Mouse (Mus musculus): ENCODE results near the gene Dynll2.

Dynll2 gene

DNA sequence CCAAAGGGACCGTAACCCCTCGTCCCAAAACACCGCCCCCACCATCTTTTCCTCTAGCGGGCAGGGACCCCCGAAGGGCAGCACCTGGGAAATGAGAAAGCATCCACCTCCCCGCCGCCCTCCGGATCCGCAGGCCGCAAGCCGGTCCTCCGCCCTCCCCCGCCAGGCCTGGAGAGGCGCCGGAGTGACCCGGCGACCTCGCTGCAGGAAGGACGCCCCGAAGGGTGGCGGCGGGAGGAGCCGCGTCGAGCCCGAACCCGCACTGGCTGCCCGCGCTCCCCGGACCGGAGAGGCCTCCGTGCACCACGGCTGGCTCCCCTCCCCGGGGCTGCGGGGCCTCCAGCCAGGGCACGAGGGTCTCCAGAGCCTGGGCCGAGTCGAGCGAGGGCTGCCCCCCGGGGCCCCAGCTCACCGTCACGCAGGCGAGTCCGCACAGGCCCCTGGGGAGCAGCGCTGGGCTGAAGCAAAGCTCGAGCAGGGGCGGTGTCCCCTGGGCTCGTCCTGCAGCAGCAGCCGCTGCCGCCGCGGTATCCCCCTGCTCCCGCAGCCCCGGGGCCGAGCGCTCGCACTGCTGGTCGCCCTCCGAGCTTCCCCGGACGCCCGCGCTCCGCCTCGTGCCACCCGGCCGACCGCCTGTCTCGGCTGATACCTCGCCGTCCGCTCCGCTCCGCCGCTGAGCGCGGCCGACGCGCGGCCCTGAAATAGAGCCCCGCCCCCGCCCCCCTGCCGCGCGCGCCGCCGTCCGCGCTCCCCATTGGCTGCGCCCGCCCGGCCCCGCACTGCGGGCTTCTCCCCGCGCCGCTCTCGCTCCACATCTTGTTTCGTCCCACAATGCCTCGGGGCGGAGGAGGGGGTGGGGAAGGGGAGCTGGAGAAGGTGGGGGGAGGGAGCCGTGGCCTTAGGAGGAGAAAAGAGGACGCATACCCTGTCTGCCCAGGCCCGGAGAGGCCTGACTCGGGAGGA, at the start of gene Dynll2:
Dynll2 (minus strand) TSS at position 703 of the 963 bp plus-strand sequence.
- DNase-seq, result peak; percentile 84 to 88

DNA sequence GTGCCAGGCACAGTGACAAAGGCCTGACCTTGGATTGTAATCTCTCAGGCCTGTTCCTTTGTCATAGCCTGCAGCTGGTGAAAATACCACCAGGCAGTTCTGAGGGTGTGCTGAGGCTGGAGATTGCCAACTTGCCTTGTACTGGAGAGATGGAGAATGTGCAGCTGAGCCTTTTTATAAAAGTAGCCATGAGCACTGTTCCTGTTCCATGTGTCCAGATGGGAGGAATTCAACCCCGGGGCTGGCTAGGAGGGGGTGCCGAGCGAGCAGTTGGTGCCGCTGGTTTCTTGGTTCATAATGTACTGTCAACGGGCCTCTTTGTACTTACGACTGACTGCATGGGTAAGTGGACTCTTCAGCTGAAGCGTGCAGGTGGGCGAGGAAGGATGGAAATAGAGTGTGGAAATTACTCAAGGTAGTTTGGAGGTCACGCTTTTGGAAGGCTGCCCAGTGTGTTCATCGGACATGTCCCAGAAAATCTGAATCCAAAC, 49.5 kb upstream of the Dynll2 start:
- no peak for DNase-seq

DNA sequence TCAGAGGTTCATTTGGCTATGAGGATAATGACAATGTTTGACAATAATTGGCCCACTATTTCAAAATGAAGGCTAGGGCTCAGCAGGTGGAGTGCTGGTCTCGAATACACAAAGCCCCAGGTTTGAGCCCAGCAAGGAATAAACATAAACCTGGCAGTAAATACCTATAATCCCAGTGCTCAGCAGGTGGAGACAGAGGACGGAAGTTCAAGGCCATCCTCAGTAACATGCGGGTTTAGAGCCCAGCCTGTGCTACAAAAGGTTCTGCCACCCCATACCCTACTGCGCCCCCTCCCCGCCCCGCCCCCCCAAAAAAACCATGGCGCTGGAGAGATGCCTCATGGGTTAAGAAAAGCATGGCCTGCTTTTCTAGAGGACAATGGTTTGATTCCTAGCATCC, 48.6 kb upstream of the Dynll2 start:
- DNase-seq, result no peak

DNA sequence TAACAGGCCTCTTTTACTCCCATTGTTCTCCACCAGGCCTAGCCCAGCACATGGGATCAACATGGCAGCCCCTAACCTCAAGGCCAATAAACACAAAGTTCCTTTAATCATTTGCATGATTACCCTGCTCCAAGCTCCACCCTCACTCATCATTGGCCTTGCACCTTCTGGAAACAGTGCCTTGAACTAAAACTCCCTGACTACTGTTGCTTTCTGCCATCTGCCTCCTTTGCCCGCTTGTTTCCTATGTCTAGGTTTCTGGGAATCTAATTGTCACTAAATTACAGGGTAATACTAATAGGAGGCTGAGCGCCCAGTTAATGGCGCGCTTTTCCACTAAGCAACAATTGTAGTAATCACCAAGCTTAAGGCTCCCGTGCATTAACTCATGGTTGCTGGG, 44.4 kb upstream of the Dynll2 start:
- no peak for DNase-seq

DNA sequence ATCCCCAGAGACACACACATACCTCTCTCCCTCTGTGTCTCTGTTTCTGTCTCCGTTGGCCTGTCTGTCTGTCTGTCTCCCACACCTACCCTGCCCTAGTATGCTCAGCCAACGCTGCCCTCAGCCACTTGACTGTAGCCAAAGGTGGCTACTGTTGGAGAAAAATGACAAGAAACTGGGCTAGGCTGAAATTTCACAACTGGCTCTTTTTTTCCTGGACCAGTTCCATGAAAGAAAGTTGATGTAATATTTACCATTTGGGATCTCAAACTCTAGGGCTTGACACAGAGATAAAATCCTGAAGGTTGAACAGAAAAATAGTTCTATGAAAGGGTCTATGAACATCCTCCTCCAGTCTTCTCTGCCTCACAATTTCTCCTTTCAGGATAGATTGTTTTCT, 43.5 kb upstream of the Dynll2 start:
- DNase-seq, result peak in 1 of 2 experiments; percentile 31

DNA sequence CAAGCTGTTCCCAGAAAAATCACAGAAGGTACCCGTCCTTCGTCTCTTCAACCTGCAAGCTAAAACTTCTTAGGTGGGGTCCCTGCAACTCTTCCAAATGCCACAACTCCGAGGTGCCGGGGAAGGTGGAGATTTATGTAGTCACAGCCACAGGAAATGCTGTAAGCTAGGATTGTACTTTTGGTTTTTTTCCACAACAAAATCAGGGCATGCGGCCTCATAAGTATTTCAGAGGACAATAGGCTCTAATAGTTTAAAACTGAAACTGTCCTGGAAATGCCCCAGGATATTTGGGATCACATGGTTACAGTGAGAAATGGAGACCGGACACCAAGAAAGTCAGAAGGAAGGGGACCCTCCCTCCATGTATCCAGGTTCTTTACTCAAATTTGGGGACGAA, 42.9 kb upstream of the Dynll2 start:
- no peak for DNase-seq

DNA sequence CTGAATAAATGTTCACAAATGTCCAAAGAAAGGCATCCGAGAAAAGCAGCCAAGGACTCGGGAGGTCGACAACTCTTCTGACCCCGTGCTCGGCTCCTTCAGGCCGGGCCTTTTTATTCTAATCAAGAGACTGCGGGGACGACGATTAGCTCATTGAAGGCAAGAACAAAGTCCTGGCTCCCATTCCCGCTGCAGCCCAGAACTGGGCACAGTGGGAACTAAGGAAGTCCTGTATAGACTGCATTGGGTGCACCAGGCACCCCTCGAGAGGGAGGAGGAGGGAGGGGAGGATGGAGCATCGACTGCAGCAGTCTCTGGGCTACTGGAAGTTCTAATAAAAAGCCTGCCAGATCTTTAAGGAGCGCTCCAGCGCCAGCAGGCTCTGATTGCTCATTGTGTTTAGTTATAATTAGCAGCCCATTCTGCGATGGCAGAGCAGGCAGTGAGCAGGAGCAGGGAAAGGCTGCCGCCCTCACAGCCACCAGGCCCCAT, 40.9 kb upstream of the Dynll2 start:
- DNase-seq, result no peak

DNA sequence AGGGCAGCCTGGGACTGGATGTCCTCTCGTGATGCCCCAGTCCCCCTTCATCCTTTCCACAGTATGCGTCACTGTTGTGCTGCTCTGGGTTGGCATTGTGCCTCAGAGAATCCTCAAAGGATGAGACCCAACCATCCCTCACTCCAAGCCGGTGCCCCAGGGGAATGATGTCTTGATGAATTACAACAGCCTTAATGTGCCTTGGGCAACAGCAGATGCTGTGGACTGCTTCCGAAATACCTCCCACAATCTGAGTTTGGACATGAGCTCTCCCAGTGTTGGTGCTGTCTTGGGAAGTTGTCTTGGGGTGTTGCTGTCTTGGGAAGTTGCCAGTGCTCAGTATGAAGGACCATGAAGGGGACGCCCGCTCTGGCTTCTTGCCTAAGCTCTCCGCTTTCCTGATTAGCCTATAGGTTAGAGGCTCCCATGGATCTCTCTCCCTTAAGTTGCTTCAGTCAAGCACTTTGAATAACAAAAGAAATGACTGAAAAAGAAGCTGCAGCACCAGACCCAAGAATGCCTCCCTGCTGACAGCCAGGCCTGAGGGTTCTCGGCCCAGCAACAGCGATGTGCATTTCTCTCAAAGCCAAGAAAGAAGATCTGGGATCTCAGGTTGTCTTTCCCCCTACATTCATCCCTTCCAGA, 40.2 kb upstream of the Dynll2 start:
- DNase-seq, result no peak

DNA sequence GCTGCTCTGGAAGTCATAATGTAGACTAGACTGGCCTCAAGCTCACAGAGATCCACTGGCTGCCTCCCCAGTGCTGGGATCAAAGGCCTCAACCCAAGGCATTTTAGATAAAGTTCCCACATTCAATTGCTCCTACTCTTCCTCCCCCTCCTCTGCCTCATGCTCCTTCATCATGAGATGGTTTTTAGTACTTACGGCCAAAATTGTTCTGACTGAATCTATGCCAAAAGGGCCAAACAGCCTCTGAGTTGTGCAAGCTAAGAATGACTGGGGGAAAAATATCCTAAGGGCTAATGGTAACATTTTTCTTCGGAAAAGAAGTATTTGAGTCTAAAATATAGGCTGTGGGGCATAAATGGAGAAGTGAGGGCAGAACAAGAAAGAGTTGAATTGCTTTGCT, 36.6 kb upstream of the Dynll2 start:
- no peak for DNase-seq

DNA sequence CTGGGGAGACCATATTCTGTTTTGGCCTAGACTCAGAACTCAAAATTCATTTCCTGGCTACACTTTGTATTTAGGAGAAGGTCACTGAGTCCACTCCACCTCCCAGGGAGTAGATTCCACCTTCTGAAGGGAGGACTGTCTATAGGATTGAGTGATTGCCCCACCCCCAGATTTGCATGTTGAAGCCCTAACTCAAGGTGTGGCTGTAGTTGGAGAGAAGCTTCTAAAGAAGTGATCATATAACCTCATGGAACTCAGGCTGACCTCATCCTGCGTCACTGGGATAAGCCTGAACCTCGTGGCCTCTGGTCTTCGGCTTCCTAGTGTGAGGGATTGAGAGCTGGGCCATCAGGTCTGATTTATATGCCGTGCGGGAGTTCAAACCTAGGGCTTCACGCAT, 28.5 kb upstream of the Dynll2 start:
- DNase-seq, result no peak

DNA sequence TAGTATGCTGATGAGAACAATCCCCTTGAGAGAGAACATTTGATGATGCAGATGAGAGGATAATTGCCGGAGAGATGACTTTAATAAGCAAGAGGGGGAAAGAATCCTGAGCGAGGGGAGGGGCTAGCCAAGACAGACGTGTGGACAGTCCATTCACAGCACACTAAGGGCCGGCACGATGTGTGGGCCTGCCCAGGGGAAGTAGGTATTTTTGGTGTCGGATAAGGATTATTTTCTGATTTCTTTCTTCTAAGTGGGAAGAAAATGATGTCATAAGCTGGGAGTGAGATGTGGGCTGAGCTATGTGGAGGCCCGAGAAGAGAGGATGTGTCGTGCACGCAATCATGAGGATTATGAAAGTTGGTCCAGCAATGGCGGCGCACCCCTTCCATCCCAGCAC, 27.8 kb upstream of the Dynll2 start:
- DNase-seq, result no peak

DNA sequence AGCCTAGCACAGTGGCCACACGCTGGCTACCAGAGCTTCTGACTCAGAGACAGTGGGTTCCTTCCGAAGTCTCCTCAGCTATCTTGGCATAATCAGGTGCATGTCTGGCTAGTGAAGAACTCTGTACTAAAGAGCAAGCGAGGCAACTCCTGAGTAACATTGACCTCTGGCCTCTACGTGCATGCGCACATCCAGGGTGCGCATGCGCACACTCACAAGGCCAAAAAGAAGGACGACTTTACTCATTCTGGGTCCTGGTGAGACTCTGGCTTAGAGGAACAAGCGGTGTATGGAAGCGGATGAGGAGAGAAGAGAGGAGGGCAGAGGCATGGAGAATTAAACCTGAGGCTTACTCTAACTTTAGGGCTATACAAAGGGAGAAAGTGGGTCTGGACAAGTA, 26.3 kb upstream of the Dynll2 start:
- DNase-seq, result no peak

DNA sequence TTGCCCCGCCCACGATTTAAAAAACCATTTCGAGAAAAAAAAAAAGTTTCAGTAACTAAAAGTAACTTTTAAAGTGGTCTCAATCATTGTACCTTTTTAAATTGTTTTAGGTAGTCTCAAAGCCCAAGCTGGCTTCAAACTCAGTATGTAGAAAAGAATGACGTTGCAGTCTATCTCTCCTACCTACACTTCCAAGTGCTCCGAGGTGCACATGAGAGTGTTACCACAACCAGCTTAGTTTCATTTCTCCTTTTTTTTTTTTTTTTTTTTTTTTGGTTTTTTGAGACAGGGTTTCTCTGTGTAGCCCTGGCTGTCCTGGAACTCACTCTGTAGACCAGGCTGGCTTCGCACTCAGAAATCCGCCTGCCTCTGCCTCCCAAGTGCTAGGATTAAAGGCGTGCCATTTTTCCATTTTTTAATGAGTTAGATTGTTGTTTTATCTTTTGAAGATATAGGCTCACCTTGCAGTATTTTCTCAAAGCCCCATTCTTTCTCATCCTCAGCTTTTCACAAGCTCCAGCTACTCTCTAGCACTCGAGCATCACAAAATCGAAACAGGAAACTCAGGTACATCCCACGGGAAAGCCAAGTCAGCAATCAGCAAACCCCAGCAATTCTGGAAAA, 25.4 kb upstream of the Dynll2 start:
- no peak for DNase-seq

DNA sequence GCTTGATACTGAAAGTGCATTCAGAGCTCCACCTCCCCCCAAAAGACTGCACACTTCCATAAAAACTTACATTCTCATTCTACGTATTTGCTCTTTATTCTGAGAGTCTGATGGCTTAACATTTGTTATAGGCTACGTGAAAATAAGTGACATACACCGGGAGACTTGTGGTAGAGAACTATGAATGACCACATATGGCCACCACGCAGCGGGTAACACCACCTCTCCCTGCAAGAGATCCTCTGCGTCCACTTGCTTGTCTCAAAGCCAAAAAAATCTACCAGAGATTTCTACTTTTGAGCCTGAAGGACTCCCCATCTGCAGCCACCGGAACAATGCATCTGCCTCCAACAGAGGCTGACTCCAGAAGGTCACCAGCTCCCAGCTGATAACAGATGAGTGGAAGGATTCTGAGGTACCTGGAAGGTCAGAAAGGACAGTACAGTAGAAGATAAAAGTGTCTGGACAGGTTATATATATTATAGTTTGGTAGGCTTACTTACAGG, 24.6 kb upstream of the Dynll2 start:
- DNase-seq, result no peak

DNA sequence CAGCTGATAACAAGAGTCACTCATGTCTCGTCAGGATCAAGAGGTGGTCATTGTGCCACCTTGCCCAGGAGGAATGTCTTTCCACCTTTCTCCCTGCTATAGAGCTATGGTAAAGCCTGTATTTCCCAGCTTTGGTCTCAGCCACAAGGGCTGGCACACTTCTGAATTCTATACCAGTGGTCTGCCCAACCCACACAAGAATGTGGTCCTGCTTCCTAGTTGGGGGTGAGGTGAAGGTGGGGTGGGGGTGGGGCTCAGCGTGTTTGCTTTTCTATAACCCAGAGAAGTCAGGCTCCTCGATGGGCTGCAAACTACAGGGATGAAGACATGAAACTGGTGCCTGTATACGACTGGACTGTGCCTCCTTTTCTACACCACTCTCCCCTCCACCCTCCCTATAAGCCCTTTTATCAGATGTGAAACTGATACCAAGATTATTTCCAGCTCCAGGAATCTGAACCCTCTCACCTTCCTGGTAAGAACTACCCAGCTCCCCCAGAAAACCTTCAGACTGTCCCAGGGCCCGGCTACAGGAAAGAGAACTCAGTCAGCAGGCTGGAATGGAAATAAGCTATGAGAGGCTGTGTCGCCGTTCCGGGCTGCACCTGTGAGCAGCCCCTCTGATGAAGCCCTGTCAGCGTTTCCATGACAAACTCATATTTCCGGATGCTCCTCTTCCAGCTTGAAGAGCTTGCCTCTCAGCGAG, 24.0 kb upstream of the Dynll2 start:
- peak in 1 of 2 experiments; percentile 2 for DNase-seq

DNA sequence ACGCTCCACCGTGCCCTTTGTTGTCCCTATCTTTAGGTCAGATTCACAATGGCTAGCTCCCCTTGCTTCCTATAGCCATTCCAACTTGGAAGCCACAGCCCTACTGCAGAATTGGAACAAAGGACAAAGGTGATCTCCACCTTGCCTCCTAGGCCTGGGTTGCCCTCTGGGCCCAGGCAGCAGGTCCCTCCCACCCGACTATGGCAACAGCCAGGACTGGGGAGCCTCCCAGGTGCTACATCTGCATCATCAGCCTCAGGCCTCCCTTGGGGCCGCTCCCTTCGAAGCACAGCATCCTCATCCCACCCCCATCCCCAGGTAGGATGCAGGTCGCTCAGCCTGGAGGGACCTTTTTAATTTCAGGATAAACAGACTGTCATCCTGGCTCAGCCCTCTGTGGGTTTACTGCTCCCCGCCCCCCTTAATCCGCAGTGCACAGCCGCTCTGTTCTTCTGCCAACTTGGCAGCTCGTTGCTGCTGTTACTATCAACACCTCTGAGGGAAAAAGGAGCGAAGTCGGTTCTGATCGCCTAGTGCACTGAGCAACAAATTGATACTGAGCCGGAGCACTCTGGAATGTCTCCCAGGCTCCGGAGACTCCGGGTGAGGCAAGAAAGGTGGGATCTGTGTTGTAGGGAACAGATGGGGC, 22.3 kb upstream of the Dynll2 start:
- DNase-seq, result peak; percentile 4 to 18

DNA sequence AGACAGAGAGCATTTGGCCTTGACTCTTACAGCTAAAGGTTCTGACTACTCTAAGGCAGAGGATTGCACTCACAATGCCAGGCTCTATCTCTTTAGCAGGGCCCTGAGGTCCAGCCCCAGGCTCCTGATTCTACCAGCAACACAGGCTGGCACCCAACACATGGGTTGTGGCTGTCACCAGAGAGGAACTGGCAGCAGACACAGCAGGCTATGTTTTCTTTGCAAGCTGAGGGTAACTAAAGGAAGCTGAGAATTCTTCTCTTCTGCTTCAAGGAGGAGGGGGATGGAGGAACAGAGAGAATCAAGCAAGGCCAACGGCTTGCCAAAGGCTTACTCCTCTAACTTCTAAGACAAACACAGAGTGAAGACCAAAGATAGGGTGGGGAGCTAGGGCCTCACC, 21.3 kb upstream of the Dynll2 start:
- no peak for DNase-seq

DNA sequence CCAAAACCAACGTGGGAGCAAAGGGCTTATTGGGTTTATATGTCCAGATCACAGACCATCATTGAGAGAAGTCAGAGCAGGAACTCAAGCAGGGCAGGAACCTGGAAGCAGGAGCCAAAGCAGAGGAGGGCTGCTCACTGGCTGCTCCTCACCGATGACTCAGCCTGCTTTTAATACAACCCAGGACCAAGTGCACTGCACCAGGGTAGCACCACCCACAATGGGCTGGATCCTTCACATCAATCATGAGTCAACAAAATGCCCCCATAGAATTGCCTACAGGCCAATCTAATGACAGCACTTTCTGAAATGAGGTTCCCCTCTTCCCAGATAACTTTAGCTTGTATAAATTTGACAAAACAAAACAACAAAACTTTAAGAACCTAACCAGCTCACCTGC, 16.8 kb upstream of the Dynll2 start:
- DNase-seq, result no peak

DNA sequence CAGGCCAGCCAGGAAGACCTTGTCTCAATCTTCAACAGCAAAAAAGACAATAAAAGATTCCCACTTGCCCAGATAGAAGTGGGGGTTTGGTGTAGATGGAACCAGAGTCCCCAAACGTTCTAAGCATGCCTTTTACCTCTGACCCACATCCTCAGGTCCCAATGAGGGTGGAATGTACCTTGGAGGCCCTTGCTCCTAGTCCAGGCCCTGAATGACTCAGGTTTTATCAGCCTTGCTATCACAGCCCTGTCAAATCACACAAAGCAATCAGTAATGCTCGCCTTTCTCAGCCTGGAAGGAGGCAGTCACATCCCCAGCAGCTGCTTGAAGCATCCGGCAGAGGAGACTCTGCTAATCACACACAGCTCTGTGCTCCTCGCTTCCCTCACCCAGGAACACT, 15.4 kb upstream of the Dynll2 start:
- no peak for DNase-seq

DNA sequence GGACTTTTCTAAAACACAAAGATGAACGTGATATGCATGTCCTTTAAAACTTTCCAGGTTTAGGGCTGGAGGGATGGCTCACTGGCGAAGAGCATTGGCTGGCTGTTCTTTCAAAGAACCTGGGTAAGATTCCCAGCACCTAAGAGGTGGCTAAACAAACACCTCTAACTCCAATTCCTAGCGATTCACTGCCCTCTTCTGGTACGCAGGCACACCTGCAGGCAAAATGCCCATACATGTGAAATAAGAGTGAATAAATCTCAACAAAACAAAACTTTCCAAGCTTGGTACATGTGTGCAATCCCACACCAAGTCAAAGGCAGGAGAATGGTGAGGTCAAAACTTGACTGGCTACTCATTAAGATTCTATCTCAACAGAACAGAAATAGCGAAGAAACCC, 12.4 kb upstream of the Dynll2 start:
- DNase-seq, result no peak

DNA sequence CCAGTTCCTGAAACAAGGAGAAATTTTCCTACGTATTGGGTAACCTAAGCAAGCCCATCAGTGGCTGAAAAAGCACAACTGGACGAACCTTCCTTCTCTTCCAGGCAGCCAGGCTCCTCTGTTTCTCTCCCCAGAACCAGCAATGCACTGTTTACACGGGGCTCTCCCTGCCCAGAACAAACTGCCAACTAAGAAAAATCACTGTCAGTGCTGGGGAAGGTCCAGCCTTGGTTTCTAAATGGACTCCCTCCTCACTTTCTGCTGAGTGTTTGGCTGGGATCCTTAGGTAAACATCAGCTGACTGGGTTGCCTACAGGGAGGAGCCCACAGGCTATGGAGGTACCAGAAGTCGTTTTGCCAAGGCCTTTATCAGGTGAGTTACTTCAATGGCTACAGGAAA, 4.5 kb upstream of the Dynll2 start:
- DNase-seq, result peak; percentile 12 to 37

DNA sequence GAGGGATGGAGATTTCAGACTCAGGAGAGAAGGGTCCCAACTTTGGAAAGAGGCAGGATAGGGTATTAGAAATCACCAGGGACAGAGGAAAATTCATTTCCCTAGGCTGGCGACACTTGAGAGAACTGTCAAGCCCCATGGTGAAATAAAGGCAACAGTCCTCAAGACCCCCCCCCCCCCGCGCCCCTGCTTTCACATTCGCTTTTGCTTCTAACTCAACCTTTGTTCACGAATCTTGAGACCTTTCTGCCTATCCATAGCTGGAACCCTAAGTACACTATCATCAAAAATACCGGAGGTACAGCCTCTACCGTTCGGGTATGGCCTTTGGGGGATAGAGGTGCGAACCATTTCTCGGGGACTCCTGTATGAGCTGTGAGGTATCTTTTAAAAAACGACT, 528 bp upstream of the Dynll2 start:
- DNase-seq, result no peak
